Mouse (Mus musculus) lung, embryonic 16.5 days (tissue): ENCODE data around the gene Vamp2. TPM values are rescaled to one million over a fixed set of nuclear protein-coding genes. Genes with fewer than 3 reads are reported as not detected.

Experiments
- ATAC-seq: fragments of 200-750 bp; cut with Nextera tagmentation; 2 replicates; pipeline ENCODE4 v1.8.0; 2017; ENCODE audit warnings: low read depth, mild to moderate bottlenecking, moderate library complexity
- H3K27ac ChIP-seq: fragments of 300-500 bp; sonication (generic); 2 replicates; pipeline ENCODE4 v1.5.1; 2014; ENCODE audit warnings: mild to moderate bottlenecking, control low read depth, low read length
- H3K27me3 ChIP-seq: fragments of 300-500 bp; sonication (generic); 2 replicates; pipeline ENCODE4 v1.6.1; 2014; ENCODE audit warnings: low read depth, low read length, mixed read lengths; ENCODE audit not compliant: control insufficient read depth, insufficient read depth
- H3K36me3 ChIP-seq: fragments of 300-500 bp; sonication (generic); 2 replicates; pipeline ENCODE4 v1.6.1; 2014; ENCODE audit warnings: low read length; ENCODE audit not compliant: control insufficient read depth, insufficient read depth
- H3K4me1 ChIP-seq: fragments of 300-500 bp; sonication (generic); replicated peaks from 2 replicates; pipeline ENCODE4 v1.6.1; 2014; ENCODE audit warnings: low read length, mixed read lengths; ENCODE audit not compliant: control insufficient read depth, insufficient read depth
- H3K4me2 ChIP-seq: fragments of 300-500 bp; sonication (generic); 2 replicates; pipeline ENCODE4 v1.6.1; 2014; ENCODE audit warnings: low read depth, low read length, control low read depth
- H3K4me3 ChIP-seq: fragments of 300-500 bp; sonication (generic); 2 replicates; pipeline ENCODE4 v1.5.1; 2014; ENCODE audit warnings: mild to moderate bottlenecking, low read length, control low read depth
- H3K9ac ChIP-seq: fragments of 300-500 bp; sonication (generic); 2 replicates; pipeline ENCODE4 v1.6.1; 2014; ENCODE audit warnings: low read length, control low read depth
- H3K9me3 ChIP-seq: fragments of 300-500 bp; sonication (generic); 2 replicates; pipeline ENCODE4 v1.6.1; 2016; ENCODE audit warnings: low read length; ENCODE audit not compliant: control insufficient read depth
- WGBS: fragments of 180-500 bp; shearing (Covaris S2); extraction: QIAGEN DNeasy Blood & Tissue Kit; methylation state at CpG from one replicate; pipeline ENCODE4 v1.1.7; 2014; 5-methylcytosine and 5-hydroxymethylcytosine counted together
- polyA plus RNA-seq: library from polyadenylated mRNA; unstranded; fragments of >200 nt; fragmentation: Nextera tagmentation; extraction: Ambion mirVana; gene quantifications from 2 replicates; pipeline ENCODE4 v1.2.1, GENCODE M21; 2015

The Vamp2 gene
- polyA plus RNA-seq, 1 experiment from 2014 or later, result 85.2 TPM

- Histone ChIP-seq H3K4me3 (peak within 1 kb of the TSS; percentile 68), H3K9me3 (no peaks in the 10 kb centered on the region), H3K27ac (peak within 1 kb of the TSS; percentile 96), H3K4me2 (peak within 1 kb of the TSS; percentile 95), H3K36me3 (no peaks in the 10 kb centered on the region), H3K27me3 (no peaks in the 10 kb centered on the region), H3K9ac (peak within 1 kb of the TSS; percentile 81), H3K4me1 (peaks cover 32% of the 10 kb centered on the region)
- ATAC-seq, result peak; percentile 75
- WGBS, result under 1% methylated on average over 63 of the region's 66 CpGs
These were observed 34.2 kb downstream of the Vamp2 start, which contains the start of gene 9130213A22Rik for GRCm38 (mm10) chr11:69122336-69122951. TSS of gene 9130213A22Rik (minus strand) at chr11:69122589.

- H3K27ac ChIP-seq, result peak overlapping the region; percentile 96
- H3K36me3 ChIP-seq, result no peaks in the 10 kb centered on the region
- ATAC-seq, result peak; percentile 4
- peak overlapping the region; percentile 81 for H3K9ac ChIP-seq
- no peaks in the 10 kb centered on the region for H3K27me3 ChIP-seq
- WGBS, result under 1% methylated on average over 29 of the region's 29 CpGs
- H3K9me3 ChIP-seq, result no peaks in the 10 kb centered on the region
- peak overlapping the region; percentile 68 for H3K4me3 ChIP-seq
- peaks cover 32% of the 10 kb centered on the region for H3K4me1 ChIP-seq
- H3K4me2 ChIP-seq, result peak overlapping the region; percentile 95
These were observed 34.9 kb downstream of the Vamp2 start for GRCm38 (mm10) chr11:69123056-69123692.

GRCm38 (mm10) chr11:69123693-69124497, 35.6 kb downstream of the Vamp2 start:
- Histone ChIP-seq H3K4me1 (peaks cover 30% of the 10 kb centered on the region), H3K36me3 (no peaks in the 10 kb centered on the region), H3K9me3 (no peaks in the 10 kb centered on the region), H3K4me3 (peak overlapping the region; percentile 68), H3K9ac (peak overlapping the region; percentile 66), H3K27me3 (no peaks in the 10 kb centered on the region), H3K27ac (peak overlapping the region; percentile 92), H3K4me2 (peak overlapping the region; percentile 95)
- peak; percentile 56 for ATAC-seq
- WGBS, result under 1% methylated on average over 31 of the region's 31 CpGs

GRCm38 (mm10) chr11:69124498-69124847, 36.2 kb downstream of the Vamp2 start:
- H3K9ac ChIP-seq, result no peak overlapping the region
- H3K36me3 ChIP-seq, result no peaks in the 10 kb centered on the region
- peak overlapping the region; percentile 68 for H3K4me3 ChIP-seq
- peaks cover 24% of the 10 kb centered on the region for H3K4me1 ChIP-seq
- H3K27ac ChIP-seq, result no peak overlapping the region
- no peaks in the 10 kb centered on the region for H3K9me3 ChIP-seq
- WGBS, result 0% methylated on average over 3 of the region's 3 CpGs
- ATAC-seq, result peak; percentile 23; the same call in 1 of the 2 replicates
- H3K27me3 ChIP-seq, result no peaks in the 10 kb centered on the region
- no peak overlapping the region for H3K4me2 ChIP-seq

- no peaks in the 10 kb centered on the region for H3K27me3 ChIP-seq
- no peaks in the 10 kb centered on the region for H3K9me3 ChIP-seq
- under 1% methylated on average over 24 of the region's 24 CpGs for WGBS
- H3K4me1 ChIP-seq, result peaks cover 18% of the 10 kb centered on the region
- peak overlapping the region; percentile 72 for H3K4me3 ChIP-seq
- H3K4me2 ChIP-seq, result peak overlapping the region; percentile 71
- ATAC-seq, result peak; percentile 23
- H3K27ac ChIP-seq, result peak overlapping the region; percentile 65
- H3K9ac ChIP-seq, result peak overlapping the region; percentile 67
- H3K36me3 ChIP-seq, result no peaks in the 10 kb centered on the region
These were observed 37.0 kb downstream of the Vamp2 start for GRCm38 (mm10) chr11:69125041-69125851.

GRCm38 (mm10) chr11:69125852-69125918, 37.4 kb downstream of the Vamp2 start, which contains the start of gene Aloxe3:
TSS of gene Aloxe3 (plus strand) at chr11:69125896.
- H3K36me3 ChIP-seq, result no peaks in the 10 kb centered on the region
- no peak for ATAC-seq
- H3K4me1 ChIP-seq, result peaks cover 13% of the 10 kb centered on the region
- 1% methylated on average over 3 of the region's 3 CpGs for WGBS
- peak within 1 kb of the TSS; percentile 65 for H3K27ac ChIP-seq
- H3K4me3 ChIP-seq, result peak within 1 kb of the TSS; percentile 72
- no peaks in the 10 kb centered on the region for H3K9me3 ChIP-seq
- H3K27me3 ChIP-seq, result no peaks in the 10 kb centered on the region
- peak within 1 kb of the TSS; percentile 67 for H3K9ac ChIP-seq
- peak within 1 kb of the TSS; percentile 71 for H3K4me2 ChIP-seq

- Histone ChIP-seq H3K27ac (no peak overlapping the region), H3K36me3 (no peaks in the 10 kb centered on the region), H3K27me3 (no peaks in the 10 kb centered on the region), H3K4me1 (peaks cover 11% of the 10 kb centered on the region; the same call in 1 of the 2 replicates), H3K4me3 (peak overlapping the region; percentile 72), H3K9me3 (no peaks in the 10 kb centered on the region), H3K4me2 (peak overlapping the region; percentile 71), H3K9ac (peak overlapping the region; percentile 67)
- 10% methylated on average over 20 of the region's 20 CpGs for WGBS
- ATAC-seq, result no peak
These were observed 37.8 kb downstream of the Vamp2 start for GRCm38 (mm10) chr11:69125919-69126705.

- no peak for ATAC-seq
- WGBS, result 45% methylated on average over 2 of the region's 2 CpGs
- Histone ChIP-seq H3K27ac (no peak overlapping the region), H3K9ac (no peak overlapping the region), H3K36me3 (no peaks in the 10 kb centered on the region), H3K4me1 (peaks cover 11% of the 10 kb centered on the region; the same call in 1 of the 2 replicates), H3K4me2 (no peak overlapping the region), H3K27me3 (no peaks in the 10 kb centered on the region), H3K9me3 (no peaks in the 10 kb centered on the region), H3K4me3 (no peak overlapping the region)
These were observed 38.4 kb downstream of the Vamp2 start for GRCm38 (mm10) chr11:69126706-69127095.
